Mouse (Mus musculus) kidney, postnatal 10 days (tissue): ENCODE data around the gene Gm36176.

Source experiments
- DNase-seq: peaks from one replicate; pipeline ENCODE4 v3.0.0; 2021; ENCODE audit warnings: mixed read lengths

The Gm36176 gene

GRCm38 (mm10) chr10:77846503-77846902, at the start of gene Gm36176:
Gene Gm36176, plus strand, starts transcription at chr10:77846803.
- no peak for DNase-seq

GRCm38 (mm10) chr10:77797677-77798076, 48.9 kb upstream of the Gm36176 start:
- no peak for DNase-seq

- DNase-seq = peak; percentile 27
Measured at GRCm38 (mm10) chr10:77798164-77798920, 48.3 kb upstream of the Gm36176 start.

GRCm38 (mm10) chr10:77798921-77799508, 47.6 kb upstream of the Gm36176 start, which contains the start of gene Gm19668:
Gene Gm19668, minus strand, starts transcription at chr10:77799133.
- DNase-seq = no peak

GRCm38 (mm10) chr10:77804095-77804494, 42.5 kb upstream of the Gm36176 start:
- DNase-seq = no peak

- DNase-seq = no peak
Measured at GRCm38 (mm10) chr10:77811743-77812142, 34.9 kb upstream of the Gm36176 start, which contains the start of gene Gm9507. Gene Gm9507, minus strand, starts transcription at chr10:77811843.

- no peak for DNase-seq
Measured at GRCm38 (mm10) chr10:77814382-77814781, 32.2 kb upstream of the Gm36176 start, which contains the start of gene Gm2696. Gene Gm2696, plus strand, starts transcription at chr10:77814682.

- peak; percentile 24 for DNase-seq
Measured at GRCm38 (mm10) chr10:77815514-77815913, 31.1 kb upstream of the Gm36176 start.

- DNase-seq = no peak
Measured at GRCm38 (mm10) chr10:77818523-77818922, 28.1 kb upstream of the Gm36176 start.

- DNase-seq = no peak
Measured at GRCm38 (mm10) chr10:77819203-77819602, 27.4 kb upstream of the Gm36176 start.

GRCm38 (mm10) chr10:77826951-77827350, 19.7 kb upstream of the Gm36176 start, which contains the start of gene Krtap10-4:
Gene Krtap10-4, minus strand, starts transcription at chr10:77827095.
- DNase-seq = no peak

GRCm38 (mm10) chr10:77835647-77836046, 11.0 kb upstream of the Gm36176 start, which contains the start of gene Krtap10-10:
Gene Krtap10-10, plus strand, starts transcription at chr10:77835947.
- DNase-seq = no peak

- no peak for DNase-seq
Measured at GRCm38 (mm10) chr10:77839006-77839405, 7.6 kb upstream of the Gm36176 start.

- DNase-seq = no peak
Measured at GRCm38 (mm10) chr10:77846961-77847360, 358 bp downstream of the Gm36176 start.

GRCm38 (mm10) chr10:77847538-77847937, 935 bp downstream of the Gm36176 start:
- DNase-seq = no peak

- no peak for DNase-seq
Measured at GRCm38 (mm10) chr10:77852559-77852958, 6.0 kb downstream of the Gm36176 start, which contains the start of gene Gm10318. Gene Gm10318, plus strand, starts transcription at chr10:77852859.

- DNase-seq = no peak
Measured at GRCm38 (mm10) chr10:77861675-77862074, 15.1 kb downstream of the Gm36176 start, which contains the start of gene Gm3285. Gene Gm3285, plus strand, starts transcription at chr10:77861975.

- DNase-seq = peak; percentile 67
Measured at GRCm38 (mm10) chr10:77864067-77864761, 17.6 kb downstream of the Gm36176 start.

- DNase-seq = no peak
Measured at GRCm38 (mm10) chr10:77864762-77865143, 18.1 kb downstream of the Gm36176 start.

GRCm38 (mm10) chr10:77867546-77867945, 20.9 kb downstream of the Gm36176 start:
- DNase-seq = peak; percentile 43

- DNase-seq = no peak
Measured at GRCm38 (mm10) chr10:77869651-77870050, 23.0 kb downstream of the Gm36176 start.

GRCm38 (mm10) chr10:77878985-77879384, 32.4 kb downstream of the Gm36176 start:
- peak; percentile 47 for DNase-seq

GRCm38 (mm10) chr10:77880305-77880704, 33.7 kb downstream of the Gm36176 start:
- DNase-seq = no peak
